Mouse (Mus musculus) embryonic facial prominence, embryonic 14.5 days (tissue): ENCODE measurements around the gene Gm10273. TPM values are rescaled to one million over a fixed set of nuclear protein-coding genes. Genes with fewer than 3 reads are reported as not detected.
A peak's percentile ranks its signal among the peaks of the same experiment; 100 is the strongest.

Experiments used
- ATAC-seq: fragments of 200-750 bp; cut with Nextera tagmentation; 2 replicates; pipeline ENCODE4 v1.8.0; 2017; ENCODE audit warnings: low read depth, moderate number of reproducible peaks, moderate TSS enrichment
- DNase-seq: peaks from one replicate; pipeline ENCODE4 v3.0.0-alpha.2; 2015; ENCODE audit warnings: low spot score
- H3K27ac ChIP-seq: fragments of 300-500 bp; sonication (generic); replicated peaks from 2 replicates; pipeline ENCODE4 v1.5.1; 2014; ENCODE audit warnings: low read depth, mild to moderate bottlenecking, low read length, moderate library complexity
- H3K27me3 ChIP-seq: fragments of 300-500 bp; sonication (generic); replicated peaks from 2 replicates; pipeline ENCODE4 v1.6.1; 2014; ENCODE audit warnings: low read length; ENCODE audit not compliant: control insufficient read depth, insufficient read depth
- H3K36me3 ChIP-seq: fragments of 300-500 bp; sonication (generic); 2 replicates; pipeline ENCODE4 v1.6.1; 2014; ENCODE audit warnings: low read length, mixed read lengths; ENCODE audit not compliant: control insufficient read depth, insufficient read depth
- H3K4me1 ChIP-seq: fragments of 300-500 bp; sonication (generic); 2 replicates; pipeline ENCODE4 v1.6.1; 2014; ENCODE audit warnings: antibody characterized with exemption, low read length; ENCODE audit not compliant: control insufficient read depth, insufficient read depth
- H3K4me2 ChIP-seq: fragments of 300-500 bp; sonication (generic); 2 replicates; pipeline ENCODE4 v1.6.1; 2014; ENCODE audit warnings: low read depth, mild to moderate bottlenecking, low read length, moderate library complexity, mixed read lengths
- H3K4me3 ChIP-seq: fragments of 300-500 bp; sonication (generic); 2 replicates; pipeline ENCODE4 v1.5.1; 2014; ENCODE audit warnings: low read depth, mild to moderate bottlenecking, low read length
- H3K9ac ChIP-seq: fragments of 300-500 bp; sonication (generic); 2 replicates; pipeline ENCODE4 v1.6.1; 2014; ENCODE audit warnings: low read depth, mild to moderate bottlenecking, low read length, moderate library complexity, mixed read lengths
- H3K9me3 ChIP-seq: fragments of 300-500 bp; sonication (generic); 2 replicates; pipeline ENCODE4 v1.6.1; 2016; ENCODE audit warnings: low read length; ENCODE audit not compliant: control insufficient read depth
- WGBS: fragments of 180-500 bp; shearing (Covaris S2); extraction: QIAGEN DNeasy Blood & Tissue Kit; methylation state at CpG from one replicate; pipeline ENCODE4 v1.1.7; 2014; 5-methylcytosine and 5-hydroxymethylcytosine counted together
- polyA plus RNA-seq: library from polyadenylated mRNA; unstranded; fragments of >200 nt; fragmentation: Nextera tagmentation; extraction: Ambion mirVana; gene quantifications from 2 replicates; pipeline ENCODE4 v1.2.1, GENCODE M21; 2014

Gm10273 gene
- polyA plus RNA-seq, 1 experiment from 2014 or later, result not detected

DNA sequence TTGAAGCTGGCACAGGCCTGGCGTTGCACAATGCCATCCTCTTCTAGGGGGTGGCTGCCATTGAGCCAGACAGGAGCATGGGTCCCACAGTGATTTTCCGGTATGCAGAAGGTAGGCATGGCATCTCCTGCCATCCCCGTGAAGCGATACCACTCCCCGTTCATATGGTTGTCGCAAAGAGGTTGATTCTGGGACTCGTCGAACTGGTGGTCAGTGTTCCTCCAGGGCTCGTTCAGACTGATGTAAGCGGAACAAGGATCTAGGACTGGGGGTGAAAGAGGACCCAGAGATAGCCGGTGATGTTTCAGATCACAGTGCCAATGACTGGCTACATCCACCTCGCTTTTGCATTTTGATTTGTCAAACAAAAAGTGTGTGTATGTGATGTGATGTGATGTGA is 43.2 kb downstream of the Gm10273 start:
- no peaks in the 10 kb centered on the region for H3K36me3 ChIP-seq
- WGBS, result 92% methylated on average over 12 of the region's 12 CpGs
- H3K27ac ChIP-seq, result no peak overlapping the region
- H3K4me2 ChIP-seq, result no peak overlapping the region
- H3K27me3 ChIP-seq, result no peaks in the 10 kb centered on the region
- H3K4me3 ChIP-seq, result no peak overlapping the region
- ATAC-seq (no peak), DNase-seq (no peak)
- H3K4me1 ChIP-seq, result peaks cover 15% of the 10 kb centered on the region
- no peaks in the 10 kb centered on the region for H3K9me3 ChIP-seq
- no peak overlapping the region for H3K9ac ChIP-seq

DNA sequence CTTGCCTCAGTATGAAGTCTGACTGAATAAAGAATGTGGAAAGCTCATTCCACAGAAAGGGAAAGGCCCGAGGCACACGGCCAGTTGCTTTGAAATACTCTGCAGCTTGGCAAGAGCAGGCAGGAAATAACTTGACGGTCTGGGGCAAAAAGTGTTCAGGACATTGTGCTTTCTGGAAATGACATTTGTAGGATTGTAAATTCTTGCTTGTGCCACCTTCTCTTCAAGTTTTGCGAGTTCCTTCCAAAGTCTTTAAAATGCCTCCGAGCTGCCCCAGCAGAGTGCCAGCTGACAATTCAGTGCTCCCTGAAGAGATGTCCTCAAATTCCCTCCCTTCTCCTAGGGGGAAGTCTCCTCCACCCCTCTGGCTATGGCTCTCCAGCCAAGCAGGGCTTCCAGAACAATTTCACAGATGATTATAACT is 44.1 kb downstream of the Gm10273 start:
- Histone ChIP-seq H3K4me1 (peaks cover 15% of the 10 kb centered on the region), H3K4me2 (peak overlapping the region; percentile 21; the same call in 1 of the 2 replicates), H3K27ac (peak overlapping the region; percentile 53), H3K9me3 (no peaks in the 10 kb centered on the region), H3K4me3 (no peak overlapping the region), H3K27me3 (no peaks in the 10 kb centered on the region), H3K9ac (no peak overlapping the region), H3K36me3 (no peaks in the 10 kb centered on the region)
- WGBS, result 21% methylated on average over 5 of the region's 5 CpGs
- ATAC-seq, result no peak
- DNase-seq, result peak; percentile 83

DNA sequence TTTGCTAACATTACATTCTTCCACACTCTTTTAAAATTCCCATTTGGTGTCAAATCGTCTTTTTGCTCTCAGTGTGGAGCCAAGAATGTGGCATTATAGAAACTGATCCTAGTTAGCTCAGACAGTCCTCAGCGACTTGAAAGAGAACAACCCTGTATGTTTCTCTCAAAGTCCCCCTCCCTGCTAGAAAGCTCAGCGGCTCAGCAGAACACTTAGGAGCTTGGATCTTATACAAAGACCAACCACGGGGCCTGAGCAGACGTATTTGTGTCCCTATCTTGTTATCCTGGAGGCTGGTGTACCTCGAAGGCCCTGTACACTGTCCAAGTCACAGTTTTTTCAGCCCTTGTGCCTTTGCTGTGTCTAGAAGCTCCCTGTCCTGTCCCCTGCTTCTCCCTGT is 44.7 kb downstream of the Gm10273 start:
- no peaks in the 10 kb centered on the region for H3K9me3 ChIP-seq
- no peak overlapping the region for H3K4me3 ChIP-seq
- WGBS, result 25% methylated on average over 6 of the region's 6 CpGs
- H3K27ac ChIP-seq, result peak overlapping the region; percentile 53
- H3K4me2 ChIP-seq, result no peak overlapping the region
- DNase-seq (peak; percentile 68), ATAC-seq (0 out of 2 replicates have a peak, but pooled peaks have one; percentile 33)
- peaks cover 15% of the 10 kb centered on the region for H3K4me1 ChIP-seq
- no peak overlapping the region for H3K9ac ChIP-seq
- H3K36me3 ChIP-seq, result no peaks in the 10 kb centered on the region
- no peaks in the 10 kb centered on the region for H3K27me3 ChIP-seq

DNA sequence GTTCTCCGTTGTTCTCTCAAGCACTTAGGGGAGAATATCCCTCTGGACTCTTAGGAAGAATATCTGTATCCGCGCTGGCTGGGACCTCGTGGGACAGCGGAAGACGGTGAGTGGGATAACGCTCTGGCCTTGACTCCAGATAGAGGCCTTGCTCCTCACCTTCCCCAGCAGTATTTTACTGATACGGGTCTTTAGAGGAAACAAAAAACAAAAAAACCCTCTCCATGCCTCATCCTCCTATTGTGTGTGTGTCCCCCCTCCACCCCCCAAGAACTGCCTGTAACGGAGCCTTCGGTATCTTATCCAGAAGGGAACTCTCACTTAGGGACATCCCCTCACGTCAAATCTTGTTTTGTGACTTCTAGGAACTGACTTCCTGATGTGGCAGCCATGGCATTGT is 46.3 kb downstream of the Gm10273 start, which contains the start of gene Oit3:
Gene Oit3, minus strand, starts transcription at position 44 of the 400 bp plus-strand sequence.
- DNase-seq (no peak), ATAC-seq (no peak)
- no peak within 1 kb of the TSS for H3K9ac ChIP-seq
- 78% methylated on average over 11 of the region's 11 CpGs for WGBS
- H3K9me3 ChIP-seq, result no peaks in the 10 kb centered on the region
- no peak within 1 kb of the TSS for H3K4me3 ChIP-seq
- H3K4me2 ChIP-seq, result no peak within 1 kb of the TSS
- no peaks in the 10 kb centered on the region for H3K36me3 ChIP-seq
- peaks cover 15% of the 10 kb centered on the region for H3K4me1 ChIP-seq
- no peaks in the 10 kb centered on the region for H3K27me3 ChIP-seq
- H3K27ac ChIP-seq, result peak within 1 kb of the TSS; percentile 53; the same call in 1 of the 2 replicates

DNA sequence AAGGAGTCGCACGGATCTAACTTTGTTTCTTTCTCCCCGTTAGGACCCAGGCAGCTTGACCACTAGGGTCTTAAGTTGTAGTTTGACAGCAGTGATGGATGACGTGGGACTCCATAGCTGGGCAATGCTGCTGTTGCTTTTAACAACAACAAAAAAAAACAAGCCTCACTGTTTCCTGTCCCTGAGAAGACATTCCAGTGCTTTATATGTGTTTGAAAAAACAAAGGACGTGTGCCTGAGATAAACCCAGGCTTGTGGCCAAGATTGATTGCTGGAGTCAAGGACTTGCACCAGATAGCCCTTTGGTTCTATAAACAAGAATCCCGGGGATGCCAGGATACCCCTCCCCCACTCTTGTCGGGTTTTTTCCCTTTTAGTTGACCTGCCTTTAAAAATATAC is 47.8 kb downstream of the Gm10273 start:
- no peaks in the 10 kb centered on the region for H3K27me3 ChIP-seq
- H3K27ac ChIP-seq, result no peak overlapping the region
- H3K9me3 ChIP-seq, result no peaks in the 10 kb centered on the region
- H3K4me2 ChIP-seq, result no peak overlapping the region
- peaks cover 15% of the 10 kb centered on the region for H3K4me1 ChIP-seq
- H3K4me3 ChIP-seq, result no peak overlapping the region
- H3K9ac ChIP-seq, result no peak overlapping the region
- H3K36me3 ChIP-seq, result peaks cover 4% of the 10 kb centered on the region; the same call in 1 of the 2 replicates
- WGBS, result 43% methylated on average over 7 of the region's 7 CpGs
- DNase-seq (no peak), ATAC-seq (no peak)

DNA sequence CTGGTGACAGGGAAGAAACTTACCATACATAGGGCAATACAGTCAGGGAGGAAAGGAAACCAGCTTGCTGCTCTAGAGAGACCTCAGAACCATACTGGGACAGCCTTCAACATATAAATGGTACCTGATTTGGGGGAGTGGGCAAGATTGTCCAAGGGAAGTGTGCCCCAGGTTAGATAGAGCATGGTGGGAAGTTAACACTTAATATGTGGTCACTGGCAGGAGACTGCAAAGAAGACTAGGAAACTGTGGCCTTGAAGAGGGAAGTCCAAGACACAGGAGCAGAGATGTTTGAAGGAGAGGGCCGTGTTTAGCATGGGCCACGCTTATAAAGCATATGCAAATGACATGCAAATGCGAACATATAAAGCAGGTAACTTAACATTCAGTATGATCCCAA is 48.7 kb downstream of the Gm10273 start:
- WGBS, result 87% methylated on average over 3 of the region's 3 CpGs
- H3K4me1 ChIP-seq, result peaks cover 14% of the 10 kb centered on the region
- no peak overlapping the region for H3K9ac ChIP-seq
- no peaks in the 10 kb centered on the region for H3K27me3 ChIP-seq
- DNase-seq (no peak), ATAC-seq (no peak)
- no peak overlapping the region for H3K27ac ChIP-seq
- no peak overlapping the region for H3K4me2 ChIP-seq
- peaks cover 9% of the 10 kb centered on the region; the same call in 1 of the 2 replicates for H3K36me3 ChIP-seq
- H3K9me3 ChIP-seq, result no peaks in the 10 kb centered on the region
- H3K4me3 ChIP-seq, result no peak overlapping the region

DNA sequence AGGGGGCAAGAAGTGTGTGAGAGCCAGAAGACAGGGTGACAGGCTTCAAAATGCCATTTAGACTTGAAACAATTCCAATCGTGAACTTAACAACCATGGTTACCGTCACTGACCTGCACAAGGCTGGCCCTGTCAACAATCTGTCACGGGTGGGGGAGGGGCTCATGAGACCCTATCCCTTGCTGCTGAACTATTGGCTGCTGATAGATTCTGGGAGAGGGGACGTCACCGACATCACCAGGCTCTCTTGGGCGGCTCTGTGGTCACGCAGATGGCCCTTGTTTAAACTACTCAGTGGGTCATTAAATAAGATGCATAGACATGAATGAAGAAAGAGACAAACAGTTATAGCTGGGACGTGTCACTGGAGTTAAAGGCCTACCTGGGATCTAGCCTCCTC is 49.2 kb downstream of the Gm10273 start:
- ATAC-seq (no peak), DNase-seq (no peak)
- 47% methylated on average over 8 of the region's 8 CpGs for WGBS
- Histone ChIP-seq H3K4me3 (no peak overlapping the region), H3K9ac (no peak overlapping the region), H3K9me3 (no peaks in the 10 kb centered on the region), H3K27ac (no peak overlapping the region), H3K36me3 (peaks cover 13% of the 10 kb centered on the region), H3K27me3 (no peaks in the 10 kb centered on the region), H3K4me2 (no peak overlapping the region), H3K4me1 (peaks cover 8% of the 10 kb centered on the region)

Other genes starting within 250 kb of the Gm10273 start
- 40.5 and 47.1 TPM in 2 replicates for gene Sept10, start 173.8 kb upstream of the Gm10273 start, polyA plus RNA-seq
- 9.1 and 10.0 TPM in 2 replicates for gene Sowahc, start 173.7 kb upstream of the Gm10273 start, polyA plus RNA-seq
- 120 and 121 TPM in 2 replicates for gene P4ha1, start 72.3 kb upstream of the Gm10273 start, polyA plus RNA-seq
- gene Pla2g12b, start 8.0 kb downstream of the Gm10273 start, polyA plus RNA-seq, result not detected in 2 replicates
- 0.64 and 0.70 TPM in 2 replicates for gene Oit3, start 46.1 kb downstream of the Gm10273 start, polyA plus RNA-seq
- gene Gm10322, start 220.4 kb downstream of the Gm10273 start, polyA plus RNA-seq, result not detected in 2 replicates
- gene Mcu, start 221.1 kb downstream of the Gm10273 start, polyA plus RNA-seq, result 47.9 and 48.1 TPM in 2 replicates